Mouse (Mus musculus) lung, postnatal 0 days (tissue): Measurements from ENCODE around the gene Il11ra1. TPM values are rescaled to one million over a fixed set of nuclear protein-coding genes. Genes with fewer than 3 reads are reported as not detected.

ENCODE experiments used
- ATAC-seq: fragments of 200-750 bp; cut with Nextera tagmentation; 2 replicates; pipeline ENCODE4 v1.8.0; 2017; ENCODE audit warnings: moderate library complexity
- DNase-seq: peaks from one replicate; pipeline ENCODE4 v3.0.0-alpha.2; 2016; ENCODE audit warnings: low spot score
- H3K27ac ChIP-seq: fragments of 300-500 bp; sonication (generic); 2 replicates; pipeline ENCODE4 v1.5.1; 2014; ENCODE audit warnings: antibody characterized with exemption, mild to moderate bottlenecking, low read length, mixed read lengths
- H3K27me3 ChIP-seq: fragments of 300-500 bp; sonication (generic); replicated peaks from 2 replicates; pipeline ENCODE4 v1.6.1; 2014; ENCODE audit warnings: low read length, mixed read lengths; ENCODE audit not compliant: insufficient read depth
- H3K36me3 ChIP-seq: fragments of 300-500 bp; sonication (generic); 2 replicates; pipeline ENCODE4 v1.6.1; 2014; ENCODE audit warnings: low read length, mixed read lengths; ENCODE audit not compliant: insufficient read depth
- H3K4me1 ChIP-seq: fragments of 300-500 bp; sonication (generic); 2 replicates; pipeline ENCODE4 v1.6.1; 2014; ENCODE audit warnings: antibody characterized with exemption, low read depth, low read length, mixed read lengths; ENCODE audit not compliant: insufficient read depth
- H3K4me2 ChIP-seq: fragments of 300-500 bp; sonication (generic); replicated peaks from 2 replicates; pipeline ENCODE4 v1.6.1; 2014; ENCODE audit warnings: low read depth, mild to moderate bottlenecking, low read length, moderate library complexity, mixed read lengths
- H3K4me3 ChIP-seq: fragments of 300-500 bp; sonication (generic); 2 replicates; pipeline ENCODE4 v1.5.1; 2014; ENCODE audit warnings: low read depth, low read length
- H3K9ac ChIP-seq: fragments of 300-500 bp; sonication (generic); replicated peaks from 2 replicates; pipeline ENCODE4 v1.6.1; 2014; ENCODE audit warnings: low read depth, mild to moderate bottlenecking
- H3K9me3 ChIP-seq: fragments of 300-500 bp; sonication (generic); 2 replicates; pipeline ENCODE4 v1.6.1; 2016; ENCODE audit warnings: low read length, mixed read lengths
- CTCF ChIP-seq: IDR thresholded peaks from 2 replicates; pipeline ENCODE4 v1.5.1; 2016; ENCODE audit warnings: antibody characterized with exemption, mild to moderate bottlenecking
- EP300 ChIP-seq: IDR thresholded peaks from 2 replicates; pipeline ENCODE4 v1.6.1; 2016; ENCODE audit warnings: antibody characterized with exemption, mild to moderate bottlenecking, control low read depth
- WGBS: fragments of 180-500 bp; shearing (Covaris S2); extraction: QIAGEN DNeasy Blood & Tissue Kit; methylation state at CpG from one replicate; pipeline ENCODE4 v1.1.7; 2014; 5-methylcytosine and 5-hydroxymethylcytosine counted together
- polyA plus RNA-seq: library from polyadenylated mRNA; unstranded; fragments of >200 nt; fragmentation: Nextera tagmentation; extraction: Ambion mirVana; gene quantifications from 2 replicates; pipeline ENCODE4 v1.2.1, GENCODE M21; 2015

The Il11ra1 gene
- polyA plus RNA-seq, 1 experiment from 2014 or later: 62.1 TPM

GRCm38 (mm10) chr4:41659556-41659955 lies 40.2 kb upstream of the Il11ra1 start:
- Histone ChIP-seq H3K4me2 (no peak overlapping the region), H3K27me3 (no peaks in the 10 kb centered on the region), H3K4me3 (no peak overlapping the region), H3K9ac (no peak overlapping the region), H3K4me1 (no peaks in the 10 kb centered on the region), H3K36me3 (no peaks in the 10 kb centered on the region), H3K27ac (no peak overlapping the region), H3K9me3 (no peaks in the 10 kb centered on the region)
- WGBS: 81% methylated on average over 8 of the region's 13 CpGs
- no peak for TF ChIP-seq EP300
- TF ChIP-seq CTCF: no peak
- no peak for DNase-seq
- ATAC-seq: no peak

- H3K36me3 ChIP-seq: no peaks in the 10 kb centered on the region
- no peak for TF ChIP-seq EP300
- TF ChIP-seq CTCF: no peak
- WGBS: 35% methylated on average over 11 of the region's 11 CpGs
- H3K27ac ChIP-seq: no peak overlapping the region
- no peak for DNase-seq
- no peaks in the 10 kb centered on the region for H3K9me3 ChIP-seq
- H3K4me2 ChIP-seq: no peak overlapping the region
- H3K4me1 ChIP-seq: no peaks in the 10 kb centered on the region; the same call in 1 of the 2 replicates
- no peak for ATAC-seq
- no peaks in the 10 kb centered on the region for H3K27me3 ChIP-seq
- no peak overlapping the region for H3K9ac ChIP-seq
- no peak overlapping the region for H3K4me3 ChIP-seq
These were observed 38.8 kb upstream of the Il11ra1 start for GRCm38 (mm10) chr4:41660851-41661430.

DNA sequence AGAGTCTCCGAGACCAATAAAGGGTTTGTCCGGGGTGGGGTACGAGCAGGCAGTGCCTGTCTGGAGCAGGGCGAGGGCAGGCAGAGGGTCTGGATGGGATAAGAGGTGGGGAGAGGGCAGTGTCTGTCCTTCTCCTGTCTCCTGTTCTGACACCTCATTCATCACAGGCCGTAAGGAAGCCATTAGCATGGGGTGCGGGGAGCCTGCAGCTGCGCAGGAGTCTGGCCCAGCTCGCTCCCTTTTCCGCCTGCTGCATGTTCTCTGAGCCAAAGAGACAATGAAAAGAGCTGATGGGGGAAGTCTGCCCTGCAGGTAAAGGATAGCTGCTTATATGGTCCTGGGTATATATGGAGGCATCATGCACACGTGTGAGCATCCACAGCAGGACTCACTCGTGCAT lies 37.1 kb upstream of the Il11ra1 start:
- Histone ChIP-seq H3K4me3 (no peak overlapping the region), H3K27me3 (no peaks in the 10 kb centered on the region), H3K4me1 (no peaks in the 10 kb centered on the region; the same call in 1 of the 2 replicates), H3K9me3 (no peaks in the 10 kb centered on the region), H3K4me2 (no peak overlapping the region), H3K27ac (no peak overlapping the region), H3K9ac (no peak overlapping the region), H3K36me3 (no peaks in the 10 kb centered on the region)
- 70% methylated on average over 11 of the region's 11 CpGs for WGBS
- DNase-seq (no peak), ATAC-seq (no peak)
- TF ChIP-seq EP300 (no peak), CTCF (no peak)

DNA sequence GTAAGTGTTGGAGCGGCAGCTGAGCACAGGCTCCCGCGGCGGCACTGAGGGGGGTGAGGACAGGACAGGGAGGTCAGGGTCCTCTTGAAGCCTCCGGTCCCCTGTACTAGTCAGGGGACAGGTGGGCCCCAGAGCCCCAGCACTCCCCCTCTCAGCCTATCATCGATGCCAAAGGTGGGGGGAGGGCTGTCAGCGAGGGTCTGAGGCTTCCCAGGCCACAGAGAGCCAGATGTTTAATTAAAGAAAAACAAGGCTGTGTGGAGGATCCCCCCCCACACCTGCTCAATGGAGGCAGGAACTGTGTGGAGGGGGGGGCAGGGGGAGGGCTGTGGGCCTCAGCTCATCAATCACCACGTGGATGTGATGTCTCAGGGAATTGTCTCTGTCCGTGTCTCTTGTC lies 36.2 kb upstream of the Il11ra1 start:
- H3K27ac ChIP-seq: no peak overlapping the region
- no peak for TF ChIP-seq CTCF
- no peak for TF ChIP-seq EP300
- no peaks in the 10 kb centered on the region for H3K27me3 ChIP-seq
- ATAC-seq: no peak
- no peaks in the 10 kb centered on the region; the same call in 1 of the 2 replicates for H3K4me1 ChIP-seq
- 37% methylated on average over 9 of the region's 9 CpGs for WGBS
- H3K36me3 ChIP-seq: no peaks in the 10 kb centered on the region
- H3K4me3 ChIP-seq: no peak overlapping the region
- H3K9me3 ChIP-seq: no peaks in the 10 kb centered on the region
- H3K9ac ChIP-seq: no peak overlapping the region
- H3K4me2 ChIP-seq: no peak overlapping the region
- no peak for DNase-seq

DNA sequence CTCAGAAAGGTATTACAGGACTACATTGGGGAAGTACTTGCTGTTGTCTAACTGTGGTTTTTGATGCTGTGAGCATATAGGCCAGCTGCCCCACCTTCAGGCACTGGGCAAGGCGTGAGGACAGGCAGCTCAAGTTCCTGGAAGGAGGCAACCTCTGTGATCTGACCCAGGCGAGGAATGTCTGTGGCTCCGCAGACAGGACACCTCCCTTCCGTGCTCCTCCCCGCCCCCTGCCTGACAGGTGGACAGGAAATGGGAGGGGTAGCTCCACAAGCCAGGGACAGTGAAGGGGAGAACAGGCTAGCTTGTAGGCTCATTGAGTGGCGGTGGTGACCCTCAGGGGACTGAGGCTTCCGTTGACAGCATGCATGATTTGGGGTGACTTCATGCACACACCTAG lies 35.3 kb upstream of the Il11ra1 start:
- no peak for DNase-seq
- Histone ChIP-seq H3K4me1 (no peaks in the 10 kb centered on the region; the same call in 1 of the 2 replicates), H3K27ac (no peak overlapping the region), H3K36me3 (no peaks in the 10 kb centered on the region), H3K4me3 (no peak overlapping the region), H3K4me2 (no peak overlapping the region), H3K27me3 (no peaks in the 10 kb centered on the region), H3K9me3 (no peaks in the 10 kb centered on the region), H3K9ac (no peak overlapping the region)
- TF ChIP-seq EP300: no peak
- no peak for TF ChIP-seq CTCF
- no peak for ATAC-seq
- 38% methylated on average over 7 of the region's 7 CpGs for WGBS

GRCm38 (mm10) chr4:41665009-41665675 lies 34.6 kb upstream of the Il11ra1 start:
- DNase-seq (no peak), ATAC-seq (peak; percentile 41; the same call in 1 of the 2 replicates)
- WGBS: 14% methylated on average over 1 of the region's 8 CpGs
- H3K9ac ChIP-seq: no peak overlapping the region
- no peak overlapping the region for H3K4me3 ChIP-seq
- H3K36me3 ChIP-seq: no peaks in the 10 kb centered on the region
- TF ChIP-seq CTCF (no peak), EP300 (no peak)
- H3K4me2 ChIP-seq: no peak overlapping the region
- H3K4me1 ChIP-seq: no peaks in the 10 kb centered on the region; the same call in 1 of the 2 replicates
- H3K9me3 ChIP-seq: no peaks in the 10 kb centered on the region
- H3K27me3 ChIP-seq: no peaks in the 10 kb centered on the region
- no peak overlapping the region for H3K27ac ChIP-seq
